Mouse (Mus musculus) embryonic facial prominence, embryonic 11.5 days (tissue): ENCODE data around the gene Gapdh. TPM values are rescaled to one million over a fixed set of nuclear protein-coding genes. Genes with fewer than 3 reads are reported as not detected.

Source experiments
- ATAC-seq: fragments of 200-750 bp; cut with Nextera tagmentation; replicated peaks from 2 replicates; pipeline ENCODE4 v1.8.0; 2017; ENCODE audit warnings: low read depth; ENCODE audit not compliant: insufficient number of reproducible peaks, low FRiP score, low TSS enrichment
- DNase-seq: peaks from one replicate; pipeline ENCODE4 v3.0.0-alpha.2; 2015; ENCODE audit warnings: low spot score
- H3K27ac ChIP-seq: fragments of 300-500 bp; sonication (generic); replicated peaks from 2 replicates; pipeline ENCODE4 v1.5.1; 2014; ENCODE audit warnings: mild to moderate bottlenecking, low read depth, low read length, control low read depth
- H3K27me3 ChIP-seq: fragments of 300-500 bp; sonication (generic); 2 replicates; pipeline ENCODE4 v1.6.1; 2014; ENCODE audit warnings: mild to moderate bottlenecking, low read length, moderate library complexity, mixed read lengths; ENCODE audit not compliant: control insufficient read depth, insufficient read depth
- H3K36me3 ChIP-seq: fragments of 300-500 bp; sonication (generic); replicated peaks from 2 replicates; pipeline ENCODE4 v1.6.1; 2014; ENCODE audit warnings: low read depth, mild to moderate bottlenecking, low read length, moderate library complexity, mixed read lengths; ENCODE audit not compliant: control insufficient read depth, insufficient read depth
- H3K4me1 ChIP-seq: fragments of 300-500 bp; sonication (generic); 2 replicates; pipeline ENCODE4 v1.6.1; 2014; ENCODE audit warnings: low read length, mixed read lengths; ENCODE audit not compliant: control insufficient read depth, insufficient read depth
- H3K4me2 ChIP-seq: fragments of 300-500 bp; sonication (generic); 2 replicates; pipeline ENCODE4 v1.6.1; 2014; ENCODE audit warnings: low read depth, mild to moderate bottlenecking, control low read depth, low read length, moderate library complexity
- H3K4me3 ChIP-seq: fragments of 300-500 bp; sonication (generic); 2 replicates; pipeline ENCODE4 v1.5.1; 2014; ENCODE audit warnings: low read depth, low read length, control low read depth
- H3K9ac ChIP-seq: fragments of 300-500 bp; sonication (generic); replicated peaks from 2 replicates; pipeline ENCODE4 v1.6.1; 2014; ENCODE audit warnings: mild to moderate bottlenecking, control low read depth, low read length
- H3K9me3 ChIP-seq: fragments of 300-500 bp; sonication (generic); replicated peaks from 2 replicates; pipeline ENCODE4 v1.6.1; 2016; ENCODE audit warnings: mild to moderate bottlenecking, low read length, inconsistent platforms, mixed read lengths; ENCODE audit not compliant: control insufficient read depth
- WGBS: fragments of 180-500 bp; shearing (Covaris S2); extraction: QIAGEN DNeasy Blood & Tissue Kit; methylation state at CpG from one replicate; pipeline ENCODE4 v1.1.7; 2014; 5-methylcytosine and 5-hydroxymethylcytosine counted together
- polyA plus RNA-seq: library from polyadenylated mRNA; unstranded; fragments of >200 nt; fragmentation: Nextera tagmentation; extraction: Ambion mirVana; gene quantifications from 2 replicates; pipeline ENCODE4 v1.2.1, GENCODE M21; 2014

Gene Gapdh
- polyA plus RNA-seq, 1 experiment from 2014 or later, result 2,314 TPM

DNA sequence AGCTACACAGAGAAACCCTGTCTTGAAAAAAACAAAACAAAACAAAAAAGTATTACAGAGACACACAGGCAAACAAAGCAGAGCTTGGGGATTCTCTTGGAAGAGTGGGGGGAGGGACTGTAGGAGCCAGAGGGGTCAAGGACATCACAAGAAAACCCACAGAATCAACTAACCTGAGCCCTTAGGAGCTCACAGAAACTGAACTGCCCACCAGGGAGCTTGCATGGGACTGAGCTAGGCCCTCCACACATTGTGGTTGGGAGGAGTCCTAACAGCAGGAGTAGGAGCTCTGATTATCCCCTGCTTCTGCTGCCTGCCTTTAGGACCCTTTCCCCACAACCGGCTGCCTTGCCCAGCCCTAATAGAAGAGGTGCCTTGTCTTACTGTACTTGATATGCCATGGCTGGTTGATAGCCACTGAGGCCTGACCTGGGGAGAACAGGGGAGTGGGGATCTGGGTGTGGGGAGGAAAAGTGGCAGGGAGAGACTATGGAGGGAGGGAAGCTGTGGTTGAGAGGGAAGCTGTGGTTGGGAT, 29.3 kb upstream of the Gapdh start:
- ATAC-seq (no peak), DNase-seq (no peak)
- Histone ChIP-seq H3K4me3 (no peak overlapping the region), H3K4me1 (peaks cover 3% of the 10 kb centered on the region; the same call in 1 of the 2 replicates), H3K27me3 (no peaks in the 10 kb centered on the region), H3K9ac (no peak overlapping the region), H3K9me3 (no peaks in the 10 kb centered on the region), H3K36me3 (no peaks in the 10 kb centered on the region; the same call in 1 of the 2 replicates), H3K27ac (no peak overlapping the region), H3K4me2 (no peak overlapping the region)
- 35% methylated on average over 1 of the region's 1 CpGs for WGBS

DNA sequence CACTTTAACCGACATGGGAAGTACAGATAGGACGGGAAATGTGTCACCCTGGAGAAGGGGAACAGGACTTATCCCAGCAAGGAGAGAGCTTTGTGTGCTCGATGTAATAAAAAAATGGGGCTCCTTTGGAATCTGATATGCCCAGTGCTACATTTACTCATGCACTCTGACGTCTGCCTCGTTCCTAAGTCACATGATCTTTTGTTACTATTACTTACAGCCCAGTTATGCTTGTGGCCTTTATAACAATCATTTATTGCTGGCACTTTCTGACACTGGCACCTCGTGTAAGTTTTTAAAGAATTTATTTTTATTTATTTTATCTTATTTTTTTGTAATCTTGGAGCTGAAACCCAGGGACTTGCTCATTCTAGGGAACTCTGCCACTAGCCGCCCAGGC, 27.1 kb upstream of the Gapdh start:
- ATAC-seq (no peak), DNase-seq (no peak)
- H3K27ac ChIP-seq, result no peak overlapping the region
- 69% methylated on average over 7 of the region's 7 CpGs for WGBS
- no peak overlapping the region for H3K4me3 ChIP-seq
- H3K9me3 ChIP-seq, result no peaks in the 10 kb centered on the region
- H3K4me2 ChIP-seq, result no peak overlapping the region
- H3K36me3 ChIP-seq, result peaks cover 4% of the 10 kb centered on the region; the same call in 1 of the 2 replicates
- H3K27me3 ChIP-seq, result no peaks in the 10 kb centered on the region
- no peak overlapping the region for H3K9ac ChIP-seq
- peaks cover 3% of the 10 kb centered on the region; the same call in 1 of the 2 replicates for H3K4me1 ChIP-seq

DNA sequence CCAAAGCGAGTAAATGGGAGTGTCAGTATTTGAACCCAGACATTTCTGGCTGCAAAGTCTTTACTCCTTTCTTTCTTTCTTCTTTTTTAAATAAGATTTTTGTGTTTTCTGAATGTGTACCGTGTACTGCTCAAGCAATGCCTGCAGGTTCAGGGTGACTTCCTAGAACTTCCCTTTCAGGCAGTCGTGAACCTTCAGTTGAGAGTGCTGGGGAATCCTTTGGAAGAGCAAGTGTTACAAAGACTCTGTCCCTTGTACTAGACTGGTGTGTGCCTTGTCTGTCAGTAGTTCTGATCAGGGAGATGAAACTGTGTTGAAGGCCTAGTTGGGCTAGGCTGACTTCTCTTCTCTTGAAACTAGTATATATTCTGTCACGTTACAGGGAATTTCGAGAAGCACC, 26.6 kb upstream of the Gapdh start:
- DNase-seq (no peak), ATAC-seq (no peak)
- Histone ChIP-seq H3K9ac (peak overlapping the region; percentile 80), H3K36me3 (peaks cover 6% of the 10 kb centered on the region), H3K27me3 (no peaks in the 10 kb centered on the region), H3K4me3 (peak overlapping the region; percentile 72), H3K4me2 (peak overlapping the region; percentile 79), H3K27ac (no peak overlapping the region), H3K9me3 (no peaks in the 10 kb centered on the region), H3K4me1 (peaks cover 3% of the 10 kb centered on the region; the same call in 1 of the 2 replicates)
- 45% methylated on average over 5 of the region's 5 CpGs for WGBS

DNA sequence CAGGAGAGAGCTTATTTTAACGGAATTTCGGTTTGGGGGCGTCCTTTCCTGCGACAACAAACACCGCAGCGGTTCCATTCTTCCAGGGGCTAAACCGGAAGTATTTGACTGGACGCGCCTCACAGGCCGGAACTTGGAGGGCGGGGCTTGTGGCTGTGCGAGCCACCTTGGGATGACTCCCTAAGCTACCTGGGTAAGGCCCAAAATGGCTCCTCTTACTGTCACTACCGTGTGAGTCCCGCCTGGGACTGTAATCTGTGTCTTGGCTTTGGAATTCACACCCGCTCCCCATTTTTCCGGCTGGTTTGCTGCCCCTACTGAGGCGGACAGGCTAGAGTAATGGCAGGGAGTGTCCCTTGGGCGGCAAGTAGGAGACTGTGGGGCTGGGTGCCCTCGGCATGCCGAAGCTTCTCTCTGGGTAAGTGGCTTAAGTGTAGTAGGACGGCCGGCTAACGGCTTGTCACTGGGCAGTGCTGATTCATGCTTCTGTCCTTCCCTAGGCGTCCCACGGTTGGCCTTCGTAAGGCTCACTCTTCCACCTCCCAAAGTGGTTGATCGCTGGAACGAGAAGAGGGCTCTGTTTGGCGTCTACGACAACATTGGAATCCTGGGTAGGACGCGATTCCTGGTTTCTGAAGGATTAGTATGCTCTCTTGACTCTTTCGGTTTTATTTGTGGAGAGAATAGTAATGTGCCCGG, 25.9 kb upstream of the Gapdh start:
- ATAC-seq (peak; percentile 89), DNase-seq (peak; percentile 97)
- peak overlapping the region; percentile 79 for H3K4me2 ChIP-seq
- peak overlapping the region; percentile 99 for H3K27ac ChIP-seq
- no peaks in the 10 kb centered on the region for H3K9me3 ChIP-seq
- WGBS, result 1% methylated on average over 34 of the region's 34 CpGs
- H3K9ac ChIP-seq, result peak overlapping the region; percentile 80
- peaks cover 3% of the 10 kb centered on the region; the same call in 1 of the 2 replicates for H3K4me1 ChIP-seq
- peaks cover 10% of the 10 kb centered on the region for H3K36me3 ChIP-seq
- peak overlapping the region; percentile 72 for H3K4me3 ChIP-seq
- no peaks in the 10 kb centered on the region for H3K27me3 ChIP-seq

DNA sequence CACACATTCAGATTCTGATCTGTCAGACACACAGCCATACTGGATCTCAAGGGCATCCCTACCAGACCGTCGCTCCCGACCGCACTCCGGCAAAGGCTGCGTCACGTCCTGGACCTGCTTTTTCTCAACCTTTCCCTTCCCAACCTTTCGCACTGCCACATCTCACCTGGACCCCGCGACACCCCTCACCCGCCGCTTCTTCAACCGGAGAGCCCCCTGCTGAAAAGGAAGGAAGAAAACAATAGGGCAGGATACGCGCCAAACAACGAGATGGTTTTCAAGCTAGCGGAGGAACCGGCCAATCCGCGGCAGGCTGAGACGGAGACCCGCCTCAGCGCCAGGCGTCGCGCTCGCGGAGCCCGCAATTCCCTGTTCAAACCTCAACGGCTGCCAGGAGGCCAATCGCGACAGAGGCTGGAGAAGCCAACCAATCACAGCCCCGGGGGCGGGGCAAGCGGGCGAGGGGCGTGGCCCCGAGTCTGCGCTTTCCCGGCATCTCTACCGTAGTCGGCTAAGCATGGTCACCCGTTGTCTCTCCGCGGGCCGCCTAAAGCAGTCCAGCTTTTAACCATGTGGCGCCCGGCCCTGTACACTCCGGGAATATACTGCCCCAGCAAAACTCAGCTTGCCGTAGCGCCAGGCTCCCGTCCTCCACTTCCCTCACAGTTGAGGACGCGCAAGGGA, 25.2 kb upstream of the Gapdh start, which contains the start of the genes Ncapd2 and Mrpl51:
Ncapd2 (minus strand) TSS at position 370 of the 684 bp plus-strand sequence.
Mrpl51 (plus strand) TSS at position 470 of the 684 bp plus-strand sequence.
- peak within 1 kb of the TSS; percentile 79 for H3K4me2 ChIP-seq
- H3K9ac ChIP-seq, result peak within 1 kb of the TSS; percentile 80
- peaks cover 10% of the 10 kb centered on the region for H3K36me3 ChIP-seq
- under 1% methylated on average over 54 of the region's 54 CpGs for WGBS
- peak within 1 kb of the TSS; percentile 72 for H3K4me3 ChIP-seq
- H3K4me1 ChIP-seq, result peaks cover 3% of the 10 kb centered on the region; the same call in 1 of the 2 replicates
- no peaks in the 10 kb centered on the region for H3K27me3 ChIP-seq
- peak; percentile 99 for DNase-seq
- H3K9me3 ChIP-seq, result no peaks in the 10 kb centered on the region
- peak within 1 kb of the TSS; percentile 99 for H3K27ac ChIP-seq
- ATAC-seq, result peak; percentile 90

DNA sequence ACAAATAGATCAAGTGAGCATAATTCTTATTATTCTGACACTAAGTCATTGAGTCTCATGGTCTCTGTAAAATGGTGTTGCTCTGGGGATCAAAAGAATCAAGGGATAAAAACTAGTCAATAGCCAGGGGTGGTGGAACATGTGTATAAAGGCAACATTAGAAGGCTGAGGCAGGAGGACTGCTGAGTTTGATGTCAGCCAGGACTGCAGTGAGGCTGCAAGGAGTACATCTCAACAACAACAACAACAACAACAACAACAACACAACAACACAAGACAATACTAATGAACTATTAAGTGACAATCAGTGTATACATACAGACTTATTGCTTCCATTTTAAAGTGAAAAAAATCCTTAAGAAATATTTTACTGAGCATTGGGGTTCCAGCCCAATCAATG, 24.5 kb upstream of the Gapdh start:
- Histone ChIP-seq H3K9ac (peak overlapping the region; percentile 80), H3K4me2 (peak overlapping the region; percentile 57), H3K9me3 (no peaks in the 10 kb centered on the region), H3K36me3 (peaks cover 15% of the 10 kb centered on the region), H3K27me3 (no peaks in the 10 kb centered on the region), H3K4me1 (peaks cover 3% of the 10 kb centered on the region; the same call in 1 of the 2 replicates), H3K4me3 (peak overlapping the region; percentile 72), H3K27ac (no peak overlapping the region)
- DNase-seq (peak; percentile 32), ATAC-seq (no peak)

DNA sequence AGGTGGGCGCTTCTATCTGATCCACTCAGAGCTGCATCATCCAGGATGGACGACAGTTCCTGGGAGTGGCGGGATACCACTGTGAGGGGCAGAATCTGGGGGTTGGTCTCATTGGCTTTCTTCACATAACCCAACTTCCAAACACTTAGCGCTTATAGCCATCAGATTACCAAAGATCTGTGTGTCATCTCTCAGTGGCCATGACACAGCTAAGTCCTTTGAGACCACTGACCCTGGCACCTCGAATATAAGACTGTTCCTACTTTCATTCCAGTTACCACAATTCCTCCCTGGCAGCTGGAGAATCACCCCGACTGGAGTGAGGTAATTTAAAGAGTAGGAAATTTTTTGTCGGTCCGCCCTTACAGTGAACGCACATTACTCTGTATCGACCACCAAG, 19.9 kb upstream of the Gapdh start:
- H3K9ac ChIP-seq, result no peak overlapping the region
- H3K9me3 ChIP-seq, result no peaks in the 10 kb centered on the region
- no peaks in the 10 kb centered on the region for H3K4me1 ChIP-seq
- H3K27ac ChIP-seq, result no peak overlapping the region
- no peaks in the 10 kb centered on the region for H3K27me3 ChIP-seq
- 92% methylated on average over 10 of the region's 10 CpGs for WGBS
- ATAC-seq, result no peak
- DNase-seq, result no peak
- no peak overlapping the region for H3K4me2 ChIP-seq
- H3K4me3 ChIP-seq, result no peak overlapping the region
- H3K36me3 ChIP-seq, result peaks cover 48% of the 10 kb centered on the region

DNA sequence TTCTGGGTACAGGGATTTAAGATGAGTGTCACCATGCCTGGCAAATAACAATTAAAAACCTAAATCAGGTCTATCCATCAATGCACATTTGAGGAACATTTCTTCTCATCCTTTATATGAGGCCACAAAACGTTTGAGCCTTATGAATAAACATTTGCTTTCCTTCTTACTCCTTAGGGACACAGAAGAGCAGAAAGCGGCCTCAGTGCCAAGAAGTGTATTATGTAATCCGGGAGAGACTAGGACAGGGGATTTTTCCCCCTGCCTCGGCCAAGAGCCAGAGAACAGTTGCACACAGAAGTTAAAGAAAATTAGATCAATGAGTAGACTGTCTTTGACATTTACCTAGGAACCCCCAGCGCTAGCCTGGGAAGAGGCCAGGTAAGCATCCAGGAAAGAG, 15.9 kb upstream of the Gapdh start:
- peaks cover 65% of the 10 kb centered on the region for H3K36me3 ChIP-seq
- ATAC-seq (no peak), DNase-seq (no peak)
- H3K27me3 ChIP-seq, result no peaks in the 10 kb centered on the region
- H3K4me1 ChIP-seq, result no peaks in the 10 kb centered on the region
- no peak overlapping the region for H3K27ac ChIP-seq
- no peak overlapping the region for H3K4me2 ChIP-seq
- 82% methylated on average over 5 of the region's 5 CpGs for WGBS
- H3K9me3 ChIP-seq, result no peaks in the 10 kb centered on the region
- H3K4me3 ChIP-seq, result no peak overlapping the region
- no peak overlapping the region for H3K9ac ChIP-seq
